Mouse (Mus musculus): ENCODE results near the gene Synpo2l.
"Not testable (repeated sequence)": the region's sequence is repeated elsewhere in the genome, so short reads cannot be mapped to it uniquely, and the experiment has no call there.

The Synpo2l gene

DNA sequence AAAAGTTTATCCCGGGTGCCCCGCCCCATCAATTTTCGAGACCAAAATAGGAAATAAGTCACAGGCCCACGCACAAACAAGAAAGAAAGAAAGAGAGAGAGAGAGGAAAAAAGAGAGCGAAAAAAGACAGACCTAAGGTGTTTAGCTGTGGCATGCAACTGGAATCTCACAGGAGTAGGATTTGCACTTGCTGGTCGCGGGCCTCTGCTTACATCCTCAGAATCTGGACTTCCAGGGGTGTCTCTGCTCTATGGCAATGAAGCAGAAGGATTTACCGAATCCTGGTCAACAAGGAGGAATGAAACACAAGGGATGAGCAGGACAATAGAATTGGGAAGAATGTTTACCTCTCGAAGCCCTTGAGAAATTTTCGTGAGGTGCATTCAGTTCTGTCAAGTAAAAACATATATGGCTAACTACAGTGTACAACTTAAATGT, 26.7 kb downstream of the Synpo2l start:
- no peak for DNase-seq (ENCODE audit: low spot score in 2 of 2)

DNA sequence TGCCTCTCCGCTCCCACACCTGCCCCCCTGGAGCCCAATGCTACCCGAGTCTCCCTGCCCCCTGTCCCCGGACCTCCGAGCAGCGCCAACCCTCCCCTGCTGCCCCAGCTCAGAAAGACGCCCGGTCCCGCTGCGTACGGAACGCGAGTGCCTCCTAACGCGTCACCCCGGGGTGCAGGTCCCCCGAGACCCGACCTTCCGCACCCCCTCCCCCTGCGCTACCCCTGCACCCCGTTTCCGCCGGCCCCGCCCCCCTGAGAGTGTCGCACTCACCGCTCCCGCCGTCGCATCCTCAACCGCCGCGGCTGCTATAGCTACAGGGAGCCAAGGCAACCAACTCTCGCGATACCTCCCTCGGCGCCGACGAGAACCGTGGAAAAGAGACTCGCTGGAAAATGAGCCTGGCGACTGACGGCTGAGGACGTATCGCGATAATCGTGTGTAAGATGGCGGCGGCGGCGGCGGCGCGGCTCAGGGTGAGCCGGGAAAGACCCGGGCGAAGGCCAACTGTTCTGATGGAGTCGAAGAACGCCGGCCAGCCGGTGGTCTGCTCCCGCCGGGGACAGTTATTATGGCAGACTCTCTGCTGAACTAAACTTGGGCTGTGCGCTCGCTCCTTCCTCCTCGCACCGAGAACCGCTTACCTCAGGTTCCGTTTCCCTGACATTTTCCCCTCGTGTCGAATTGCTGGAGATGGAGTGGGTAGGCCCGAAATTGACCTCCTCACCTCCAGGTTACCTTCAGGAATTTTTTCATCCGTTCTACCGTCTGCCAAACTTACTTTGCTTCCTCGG, 27.3 kb downstream of the Synpo2l start, which contains the start of gene Usp54:
TSS of gene Usp54 (minus strand) at position 420 of the 794 bp plus-strand sequence.
- peak; percentile 95 to 98 for DNase-seq (ENCODE audit: low spot score in 2 of 2)

DNA sequence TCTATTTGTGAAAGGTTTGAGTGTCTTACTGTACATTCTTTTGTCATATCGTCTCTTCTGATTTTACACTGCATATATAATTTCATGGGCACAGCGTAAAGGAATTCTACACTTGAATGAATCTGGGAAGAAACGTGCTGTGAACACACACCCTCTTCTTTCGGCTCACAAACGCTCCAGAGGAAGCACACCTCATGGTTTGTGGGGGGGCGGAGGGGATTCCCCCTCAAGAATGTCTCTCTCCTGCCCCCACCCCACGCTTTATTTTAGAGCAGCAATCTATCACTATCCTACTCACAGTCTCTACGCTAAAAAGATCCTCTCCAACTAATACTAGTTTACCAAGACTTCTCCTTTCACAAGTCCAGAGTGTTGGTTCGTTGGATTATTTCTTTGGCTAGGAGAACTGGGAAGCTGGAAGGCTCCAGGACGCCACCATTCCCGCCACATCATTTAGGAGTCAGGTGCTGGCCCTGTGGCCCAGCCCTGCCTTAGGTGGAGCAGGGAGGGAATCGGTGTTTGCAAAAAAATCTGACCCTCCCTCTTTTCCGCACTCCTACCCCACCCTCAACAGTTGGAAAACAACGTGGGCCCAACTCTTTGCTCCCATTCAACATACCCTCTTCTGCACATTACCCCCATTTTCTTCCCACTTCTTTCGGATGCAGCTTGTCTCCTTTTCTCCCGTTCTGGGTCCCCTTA, 28.1 kb downstream of the Synpo2l start:
- DNase-seq (ENCODE audit: low spot score in 2 of 2): peak in 1 of 2 experiments; percentile 7

DNA sequence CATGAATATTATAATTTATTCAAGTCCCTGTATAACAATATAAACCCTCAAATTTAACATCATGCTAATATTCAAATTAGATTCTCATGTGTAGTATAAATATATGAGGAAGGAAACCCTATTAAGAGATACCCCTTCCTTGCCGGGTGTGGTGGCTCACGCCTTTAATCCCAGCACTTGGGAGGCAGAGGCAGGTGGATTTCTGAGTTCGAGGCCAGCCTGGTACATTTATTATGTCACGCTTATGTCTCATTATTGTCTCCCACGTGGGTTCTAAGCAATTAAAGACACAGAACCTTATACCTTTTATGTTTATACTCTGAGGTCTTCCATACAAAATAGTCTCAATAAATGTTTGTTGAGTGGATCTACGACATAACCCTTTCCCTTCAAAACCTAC, 29.5 kb downstream of the Synpo2l start:
- DNase-seq (ENCODE audit: low spot score in 2 of 2): no peak

DNA sequence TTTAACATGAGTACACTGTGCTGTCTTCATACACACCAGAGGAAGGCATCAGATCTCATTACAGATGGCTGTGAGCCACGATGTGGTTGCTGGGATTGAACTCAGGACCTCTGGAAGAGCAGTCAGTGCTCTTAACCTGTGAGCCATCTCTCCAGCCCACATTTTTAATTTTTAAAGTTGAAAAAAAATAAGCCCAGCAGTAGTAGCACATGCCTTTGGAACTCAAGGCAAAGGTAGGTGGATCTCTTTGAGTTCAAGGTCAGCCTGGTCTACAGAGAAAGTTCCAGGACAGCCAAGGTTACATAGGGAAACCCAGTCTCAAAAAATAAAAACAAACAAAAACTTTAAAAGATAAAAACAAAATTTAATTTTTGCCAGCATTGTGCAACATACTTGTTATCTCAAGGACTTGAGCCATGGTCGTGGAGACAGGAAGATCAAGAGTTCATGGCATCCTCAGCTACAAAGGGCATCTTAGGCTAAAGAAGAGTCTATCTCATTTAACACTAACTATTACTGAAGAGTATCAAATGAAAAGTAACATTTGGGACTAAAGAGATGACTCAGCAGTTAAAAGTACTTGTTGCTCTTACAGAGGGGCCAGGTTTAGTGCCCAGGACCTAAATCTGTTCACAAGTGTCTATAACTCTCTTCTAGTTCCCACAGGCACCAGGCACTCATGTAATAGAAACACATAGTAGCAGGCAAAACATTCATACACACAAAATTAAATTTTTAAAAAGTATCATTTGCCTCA, 30.2 kb downstream of the Synpo2l start:
- DNase-seq (ENCODE audit: low spot score in 2 of 2): no peak

DNA sequence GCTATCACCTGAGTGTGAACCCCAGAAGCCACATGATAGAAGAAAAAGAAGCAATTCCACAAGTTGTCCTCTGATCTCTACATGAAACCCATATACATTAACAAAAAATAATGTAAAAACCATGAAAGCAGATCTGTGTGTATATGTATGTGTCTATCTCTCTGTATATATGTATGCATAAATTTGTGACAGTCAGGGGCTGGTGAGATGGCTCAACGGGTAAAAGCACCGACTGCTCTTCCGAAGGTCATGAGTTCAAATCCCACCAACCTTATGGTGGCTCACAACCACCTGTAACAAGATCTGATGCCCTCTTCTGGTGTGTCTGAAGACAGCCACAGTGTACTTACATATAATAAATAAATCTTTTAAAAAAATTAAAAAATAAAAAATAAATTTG, 31.2 kb downstream of the Synpo2l start:
- not testable (repeated sequence) for DNase-seq (ENCODE audit: low spot score in 2 of 2)

DNA sequence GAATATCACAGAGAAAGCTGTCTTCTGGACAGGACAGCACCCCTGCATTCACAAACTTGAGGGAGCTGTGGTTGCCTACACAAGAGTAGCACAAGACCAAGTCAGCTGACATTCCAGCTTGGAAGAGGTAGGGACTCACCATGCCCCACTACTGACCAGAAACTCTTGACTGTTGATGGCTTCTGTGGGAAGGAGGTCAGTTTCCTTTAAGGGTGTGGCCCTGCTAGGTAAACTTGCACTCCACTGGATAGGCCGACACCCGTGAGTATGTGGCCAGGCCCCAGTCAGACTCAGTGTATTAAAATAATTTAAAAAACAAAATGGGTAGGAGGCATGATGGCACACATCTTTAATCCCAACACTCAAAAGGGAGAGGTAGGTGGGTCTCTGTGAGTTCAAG, 32.6 kb downstream of the Synpo2l start:
- DNase-seq (ENCODE audit: low spot score in 2 of 2): no peak

DNA sequence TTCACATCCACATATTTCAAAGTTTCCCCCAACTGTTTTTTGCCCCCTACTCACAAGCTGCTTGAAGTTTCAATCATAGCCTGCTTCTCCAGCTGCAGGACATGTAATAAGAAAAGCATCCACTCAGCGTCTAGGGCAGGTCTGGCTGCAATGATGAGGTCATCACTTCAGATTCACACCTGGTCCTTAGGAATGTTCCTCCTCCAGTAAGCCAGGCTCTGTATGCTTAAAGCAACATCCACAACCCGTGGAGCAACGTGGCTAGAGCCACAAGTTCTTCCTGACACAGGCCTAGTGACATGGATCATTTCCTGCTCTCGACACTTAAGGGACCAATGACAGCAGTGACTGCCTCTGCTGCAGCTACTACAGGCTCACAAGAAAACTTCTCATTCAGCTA, 36.9 kb downstream of the Synpo2l start:
- no peak for DNase-seq (ENCODE audit: low spot score in 2 of 2)

DNA sequence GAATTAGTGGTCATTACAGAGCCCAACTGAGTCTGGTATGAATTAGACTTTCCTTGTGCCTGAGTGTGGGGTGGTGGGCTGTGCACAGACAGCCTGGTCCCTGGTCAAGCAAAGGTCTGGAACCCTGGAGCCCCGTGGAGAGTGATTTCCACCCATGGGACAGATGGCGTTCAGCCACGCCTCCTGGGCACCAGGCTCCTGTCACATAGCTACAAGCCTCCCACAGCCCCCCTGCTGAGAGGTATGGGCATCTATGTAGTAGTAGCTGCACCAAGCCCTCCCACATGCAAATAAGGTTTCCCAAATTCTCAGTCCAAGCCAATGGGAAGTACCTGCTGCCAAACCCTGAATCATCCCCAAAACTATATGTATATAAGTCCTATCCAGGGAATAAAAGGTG, 41.2 kb downstream of the Synpo2l start:
- no peak for DNase-seq (ENCODE audit: low spot score in 2 of 2)

DNA sequence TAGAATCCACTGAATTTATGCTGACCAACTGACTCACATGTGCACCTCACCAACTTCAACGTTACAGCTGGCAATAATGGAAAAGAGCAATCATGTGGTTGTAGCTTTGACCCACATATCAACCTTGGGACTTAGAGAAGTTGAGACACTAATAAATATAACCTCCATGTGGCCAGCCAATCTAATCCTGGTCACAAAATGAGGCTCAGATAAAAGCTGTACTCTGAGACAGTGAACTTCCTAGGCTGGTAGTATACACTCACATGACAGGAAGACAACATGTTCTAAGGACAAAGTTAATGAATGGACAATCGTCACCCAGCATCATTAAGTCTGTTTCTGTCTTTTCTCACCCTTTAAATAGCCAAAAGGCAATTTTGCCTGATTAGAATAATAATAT, 41.7 kb downstream of the Synpo2l start:
- no peak for DNase-seq (ENCODE audit: low spot score in 2 of 2)

DNA sequence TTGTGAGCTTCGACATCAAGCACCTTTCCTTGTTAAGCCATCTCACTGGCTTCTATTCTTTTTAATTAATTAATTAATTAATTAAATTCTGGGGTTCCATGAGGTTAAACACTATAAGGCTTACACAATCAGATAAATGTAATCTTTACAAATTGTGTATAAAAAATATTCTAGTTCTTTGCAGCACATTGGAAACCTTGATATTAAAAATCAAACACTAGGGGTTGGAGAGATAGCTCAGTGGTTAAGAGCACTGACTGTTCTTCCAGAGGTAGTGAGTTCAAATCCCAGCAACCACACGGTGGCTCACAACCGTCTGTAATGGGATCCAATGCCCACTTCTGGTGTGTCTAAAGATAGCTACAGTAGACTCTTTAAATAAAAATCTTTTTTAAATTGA, 45.2 kb downstream of the Synpo2l start:
- DNase-seq (ENCODE audit: low spot score in 2 of 2): no peak

DNA sequence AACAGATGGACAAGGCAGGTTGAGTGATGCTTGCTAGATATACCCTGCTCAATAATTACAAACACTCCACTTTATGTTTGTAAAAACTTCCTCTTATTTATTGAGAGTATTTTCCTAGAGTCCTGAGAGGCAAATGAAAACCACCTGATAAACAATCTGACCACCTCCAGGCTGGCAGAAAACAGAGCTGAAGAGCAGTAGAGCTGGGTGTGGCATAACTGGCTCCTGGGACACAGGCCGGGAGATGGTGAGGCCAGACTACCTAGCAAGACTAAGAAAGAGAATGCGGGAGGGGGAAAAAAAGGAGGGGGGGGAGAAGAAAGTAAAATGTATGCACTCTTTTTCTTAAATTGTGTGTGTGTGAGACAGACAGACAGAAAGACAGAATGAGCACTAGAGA, 45.7 kb downstream of the Synpo2l start:
- DNase-seq (ENCODE audit: low spot score in 2 of 2): no peak

DNA sequence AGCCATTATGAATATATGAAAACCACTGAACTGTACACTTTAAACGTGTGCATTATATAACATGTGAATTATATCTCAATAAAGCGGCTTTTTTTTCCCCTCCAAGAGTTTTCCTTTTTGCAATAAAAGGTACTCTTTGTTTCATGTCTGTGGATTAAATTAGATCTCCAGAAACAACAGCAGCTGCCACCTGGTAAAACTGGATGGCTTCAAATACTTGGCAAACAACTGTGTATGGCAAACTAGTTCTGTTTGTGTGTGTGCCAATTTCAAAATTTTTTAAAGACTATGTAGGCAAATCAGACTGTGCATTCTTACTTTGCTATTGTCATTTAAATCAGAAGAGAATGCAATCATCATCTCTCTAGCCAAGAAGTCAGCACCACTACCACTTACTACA, 46.3 kb downstream of the Synpo2l start:
- DNase-seq (ENCODE audit: low spot score in 2 of 2): no peak

DNA sequence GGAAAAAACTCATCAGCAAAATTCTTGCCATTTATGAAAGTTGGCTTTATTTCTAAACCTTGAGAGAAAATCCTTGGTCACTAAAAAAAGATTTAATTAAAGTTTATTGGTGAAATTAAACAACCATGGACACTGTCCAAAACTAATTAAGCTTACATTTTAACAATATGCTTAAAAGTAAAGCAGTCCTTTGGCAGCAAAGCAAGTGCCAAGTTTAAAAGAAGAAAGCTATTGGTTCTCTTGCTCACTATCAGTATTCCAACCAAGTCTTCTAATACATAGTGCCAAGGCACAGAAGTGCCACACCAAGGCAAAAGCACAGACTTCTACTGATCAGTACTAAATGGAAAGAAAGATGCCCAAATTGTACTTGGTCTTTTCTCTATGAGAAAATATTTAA, 49.0 kb downstream of the Synpo2l start:
- peak in 1 of 2 experiments; percentile 13 for DNase-seq (ENCODE audit: low spot score in 2 of 2)

DNA sequence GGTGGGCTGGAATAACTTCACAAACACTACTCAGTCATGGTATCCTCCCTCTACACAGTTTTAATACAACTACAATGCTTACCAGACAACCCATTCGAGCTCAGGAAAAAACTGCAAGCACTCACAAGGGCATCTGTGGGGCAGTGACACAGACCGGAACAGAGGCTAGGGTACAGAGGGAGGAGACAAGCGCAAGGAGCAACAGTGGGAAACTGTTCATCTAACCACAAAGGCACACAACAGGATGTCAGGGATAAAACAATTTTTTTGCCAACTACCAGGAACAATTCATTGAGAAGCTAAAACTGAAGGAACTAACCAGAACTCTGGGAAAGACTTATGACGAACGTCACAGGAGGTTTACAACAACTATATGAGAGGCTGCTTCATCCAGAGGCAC, 49.9 kb downstream of the Synpo2l start:
- peak in 1 of 2 experiments; percentile 7 for DNase-seq (ENCODE audit: low spot score in 2 of 2)

DNA sequence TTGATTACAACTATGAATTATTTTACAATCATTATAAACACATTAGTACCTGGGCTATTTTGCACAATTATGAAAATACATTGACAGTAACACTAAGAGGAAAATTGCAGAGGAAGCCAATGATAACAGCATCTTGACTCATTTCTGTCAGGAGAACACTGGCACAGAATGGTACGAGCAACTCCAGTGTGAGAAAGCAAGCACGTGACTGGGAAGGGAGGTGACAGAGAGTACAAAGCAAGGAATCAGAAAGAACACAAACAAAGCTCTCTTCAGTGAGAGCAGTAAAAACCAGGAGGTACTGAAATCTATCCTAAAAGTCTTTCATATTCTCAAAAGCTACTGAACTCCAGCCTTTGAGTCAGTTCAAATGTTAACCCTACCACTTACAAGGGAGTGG, 51.7 kb downstream of the Synpo2l start:
- DNase-seq (ENCODE audit: low spot score in 2 of 2): peak in 1 of 2 experiments; percentile 16

DNA sequence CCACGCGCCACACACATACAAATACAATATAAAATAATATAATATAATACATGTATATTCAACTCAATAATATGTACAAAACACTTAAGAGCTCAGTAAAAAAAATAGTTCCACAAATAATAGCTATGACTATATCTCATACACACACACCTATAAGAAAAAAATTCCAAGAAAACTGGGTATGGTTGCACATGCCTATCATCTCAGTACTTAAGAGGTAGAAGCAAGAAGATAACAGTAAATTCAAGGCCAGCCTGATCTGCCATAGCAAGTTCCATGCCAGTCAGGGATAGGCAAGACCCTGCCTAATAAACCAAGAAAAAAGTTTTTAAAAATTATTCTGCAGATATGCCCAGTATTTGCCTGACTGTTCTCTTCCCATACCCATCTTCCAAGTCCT, 53.1 kb downstream of the Synpo2l start:
- DNase-seq (ENCODE audit: low spot score in 2 of 2): no peak

DNA sequence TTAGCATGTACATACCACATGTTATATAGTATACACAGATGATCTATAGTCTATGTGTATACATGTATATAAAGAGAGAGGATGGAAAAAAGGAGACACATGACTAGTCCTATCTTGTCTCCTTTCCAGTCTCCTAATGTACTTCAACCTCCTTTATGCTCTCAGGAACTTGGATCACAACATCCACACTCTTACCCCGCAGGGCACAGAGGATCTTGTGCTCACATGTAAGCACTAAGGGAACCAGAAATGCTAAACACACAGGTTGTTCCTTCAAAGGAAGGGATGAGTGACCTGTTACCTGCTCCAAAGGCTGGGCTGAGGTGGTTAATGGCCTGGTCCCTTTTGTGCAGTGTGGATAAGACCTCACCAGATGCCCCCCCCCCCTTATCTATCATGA, 55.3 kb downstream of the Synpo2l start:
- no peak for DNase-seq (ENCODE audit: low spot score in 2 of 2)

DNA sequence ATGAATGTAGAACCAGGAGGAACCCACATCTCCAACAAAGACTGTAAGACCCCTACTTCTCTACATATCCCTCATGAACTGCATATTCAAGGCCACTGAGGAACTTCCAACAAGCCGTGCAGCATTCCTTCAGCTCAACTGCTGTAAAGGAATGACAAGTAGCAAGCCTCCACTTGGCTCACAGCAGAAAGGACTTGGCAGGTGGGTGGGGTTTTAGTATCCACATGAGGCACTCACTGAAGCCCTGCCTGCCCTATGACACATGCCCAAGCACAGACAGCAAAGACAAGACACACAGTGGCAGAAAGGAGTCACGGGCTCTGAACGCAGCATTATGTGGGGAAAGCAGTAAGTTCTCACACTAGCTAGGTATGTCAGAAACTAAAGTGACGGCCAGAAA, 58.0 kb downstream of the Synpo2l start:
- no peak for DNase-seq (ENCODE audit: low spot score in 2 of 2)

DNA sequence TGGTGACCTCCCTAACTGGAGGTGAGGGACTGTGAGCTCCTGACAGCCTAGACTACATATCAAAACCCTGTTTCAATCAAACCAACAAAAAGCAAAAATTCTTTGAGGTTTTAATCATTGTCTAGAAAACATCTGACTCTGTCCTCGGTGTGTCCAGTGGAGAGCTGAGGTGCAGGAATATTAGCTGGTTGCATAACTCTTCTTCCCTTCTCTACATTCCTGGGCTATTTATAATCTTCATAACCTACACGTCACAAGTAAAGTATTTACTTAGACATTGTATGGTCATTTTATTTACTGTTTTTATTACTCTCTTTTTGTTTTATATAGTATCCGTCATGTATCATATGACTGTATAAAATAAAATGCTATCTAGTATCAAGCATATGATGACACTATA, 58.6 kb downstream of the Synpo2l start:
- no peak for DNase-seq (ENCODE audit: low spot score in 2 of 2)

Measured in frontal cortex, postnatal 36 days (tissue).